Mouse (Mus musculus) embryo, embryonic 11 days (tissue): ENCODE results near the gene Grm8.
A peak's percentile ranks its signal among the peaks of the same experiment; 100 is the strongest.

ENCODE experiments used
- DNase-seq: peaks from one replicate; pipeline ENCODE4 v3.0.0-alpha.2; 2015

Gene Grm8

DNA sequence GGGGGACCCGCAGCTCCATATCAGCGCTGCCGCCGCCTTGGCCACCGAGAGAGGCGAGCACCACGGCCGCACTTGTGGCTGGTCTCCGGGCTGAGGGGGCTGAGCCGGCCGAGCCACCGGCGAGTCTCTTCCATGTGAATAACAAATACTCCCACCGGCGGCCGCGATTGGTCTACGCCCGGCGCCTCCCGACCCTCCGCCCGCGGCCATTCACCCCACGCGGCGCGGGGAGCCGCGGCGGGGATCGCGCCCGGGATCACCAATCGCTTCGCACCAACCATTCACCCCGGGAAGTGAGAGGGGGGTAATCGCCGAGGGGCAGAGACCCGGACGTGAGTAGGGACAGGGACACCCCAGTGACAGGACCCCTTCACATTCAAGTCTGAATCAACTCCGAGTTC, at the start of gene Grm8:
TSS of gene Grm8 (minus strand) at position 178 of the 401 bp plus-strand sequence.
- peak; percentile 72 for DNase-seq

GRCm38 (mm10) chr6:28169851-28170539, 35.0 kb upstream of the Grm8 start:
- no peak for DNase-seq

DNA sequence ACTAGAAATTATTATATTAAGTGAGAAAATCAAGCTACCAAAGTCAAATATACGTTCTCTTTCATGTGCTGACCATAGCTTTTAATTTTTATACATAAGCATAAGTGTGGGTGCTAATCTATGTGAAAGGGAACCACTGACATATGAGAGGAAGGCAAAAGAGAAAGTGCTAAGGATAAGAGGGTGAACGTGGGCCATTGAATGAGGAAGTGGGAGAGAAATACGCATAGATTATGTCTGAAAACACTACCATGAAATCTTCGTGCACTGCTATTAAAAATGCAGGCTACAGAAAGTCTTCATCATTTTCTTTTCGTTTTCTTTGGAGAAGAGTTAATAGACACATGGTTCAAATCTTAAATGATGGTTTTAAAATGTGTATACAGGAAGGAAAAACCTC, 25.4 kb upstream of the Grm8 start:
- no peak for DNase-seq

DNA sequence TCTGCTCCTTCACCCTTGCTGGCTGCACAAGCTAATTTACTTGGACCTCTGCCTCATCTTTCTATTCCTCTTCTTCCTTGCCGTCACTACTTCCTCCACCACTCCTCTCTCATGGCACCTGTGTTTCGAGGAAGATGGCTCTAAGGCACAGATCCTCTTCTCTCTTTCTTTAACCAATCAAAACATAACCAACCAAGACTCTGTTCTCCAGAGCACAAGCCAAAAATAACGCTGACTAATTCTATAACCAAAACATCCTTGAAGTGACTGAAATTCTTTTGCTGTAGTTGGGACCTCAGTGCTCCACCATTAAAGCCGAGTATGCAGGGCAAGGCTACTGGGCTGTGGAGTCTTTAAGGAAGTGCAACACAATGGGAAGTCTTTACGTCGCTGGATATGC, 11.5 kb upstream of the Grm8 start:
- DNase-seq = no peak

DNA sequence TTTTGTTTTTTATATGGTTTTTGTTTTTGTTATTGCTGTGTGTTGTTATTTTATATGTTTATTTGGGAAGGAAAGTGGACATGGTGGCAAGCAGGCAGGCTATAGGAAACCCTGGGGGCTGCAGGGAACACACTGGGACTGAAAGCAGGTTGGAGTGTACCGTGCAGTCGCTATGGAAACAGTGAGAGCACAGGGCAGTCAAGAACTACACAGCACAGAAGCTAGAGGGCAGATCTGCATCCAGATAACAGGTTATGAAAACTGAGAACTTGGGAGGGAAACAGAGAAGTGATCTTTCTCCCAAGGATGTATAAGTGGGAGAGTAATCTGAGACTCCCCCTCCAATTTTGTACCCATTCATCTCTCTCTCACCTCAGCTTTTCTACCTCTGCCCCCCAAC, 7.4 kb upstream of the Grm8 start:
- peak; percentile 37 for DNase-seq

DNA sequence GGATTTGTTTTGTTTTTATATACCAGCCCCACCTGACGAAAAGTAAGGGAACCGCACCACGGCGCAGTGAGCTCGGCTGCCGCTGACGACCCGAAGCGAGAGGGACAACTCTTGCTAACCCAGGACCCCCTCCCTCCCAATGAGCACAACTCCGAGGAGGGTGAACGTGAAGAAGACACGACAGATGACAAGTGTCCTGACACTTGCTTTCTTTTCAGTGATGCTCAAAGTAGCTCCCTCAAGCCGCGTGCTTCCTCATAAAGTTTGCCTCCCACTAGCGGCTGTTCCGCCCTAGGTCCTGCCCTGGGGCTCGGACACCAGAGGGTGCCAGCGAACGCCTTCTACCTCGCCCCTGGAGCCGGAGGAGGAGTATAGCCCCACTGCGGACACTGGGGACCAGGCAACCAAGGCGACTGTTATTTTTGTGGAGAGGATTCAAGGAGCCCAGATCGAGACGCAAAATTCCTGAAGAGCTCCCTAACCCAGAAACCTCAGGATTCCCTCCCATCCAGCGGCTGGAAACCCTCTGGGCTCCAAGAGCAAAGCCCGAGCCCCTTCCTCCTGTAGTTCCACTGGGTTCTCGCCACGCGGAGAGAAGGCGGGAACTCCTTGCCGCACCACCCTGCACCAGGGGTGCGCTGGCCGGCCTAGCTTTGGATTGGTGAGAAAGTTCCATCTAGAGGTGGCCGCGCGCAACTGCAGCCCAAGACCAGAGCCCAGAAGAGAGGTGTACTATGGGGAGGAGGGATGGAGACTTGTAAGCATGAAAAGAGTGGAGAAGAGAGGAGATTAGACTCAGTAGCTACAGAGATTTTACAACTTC, 644 bp upstream of the Grm8 start:
- peak; percentile 93 for DNase-seq

DNA sequence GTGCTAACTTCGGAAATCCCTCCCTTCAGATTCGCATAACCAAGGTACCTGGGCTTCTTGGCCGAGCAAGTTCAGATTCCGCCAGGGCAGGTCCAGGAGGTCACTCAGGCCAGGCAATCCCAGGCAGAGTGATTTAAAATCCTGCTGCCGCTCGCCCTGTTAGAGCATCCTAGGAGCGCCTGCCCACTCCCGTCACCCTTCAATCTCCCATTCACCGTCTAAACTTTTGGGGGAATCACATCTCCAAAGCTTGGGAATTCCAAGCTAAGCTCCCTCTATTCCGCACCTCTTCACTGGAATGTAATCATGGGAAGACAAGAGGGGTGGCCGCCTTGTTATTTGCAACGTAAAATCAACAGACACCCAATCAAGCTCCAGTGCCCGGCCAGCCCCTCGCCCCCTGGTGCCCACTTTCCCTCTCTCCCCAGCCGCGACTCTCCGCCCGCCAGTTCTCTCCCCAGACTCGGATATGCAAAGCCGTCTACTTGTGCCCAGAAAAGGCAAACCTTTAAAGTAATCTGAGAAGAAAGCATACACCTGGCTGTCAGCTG, 652 bp downstream of the Grm8 start:
- DNase-seq = peak; percentile 41

- DNase-seq = peak; percentile 21
Observed at GRCm38 (mm10) chr6:28133206-28134063, 1.5 kb downstream of the Grm8 start.

DNA sequence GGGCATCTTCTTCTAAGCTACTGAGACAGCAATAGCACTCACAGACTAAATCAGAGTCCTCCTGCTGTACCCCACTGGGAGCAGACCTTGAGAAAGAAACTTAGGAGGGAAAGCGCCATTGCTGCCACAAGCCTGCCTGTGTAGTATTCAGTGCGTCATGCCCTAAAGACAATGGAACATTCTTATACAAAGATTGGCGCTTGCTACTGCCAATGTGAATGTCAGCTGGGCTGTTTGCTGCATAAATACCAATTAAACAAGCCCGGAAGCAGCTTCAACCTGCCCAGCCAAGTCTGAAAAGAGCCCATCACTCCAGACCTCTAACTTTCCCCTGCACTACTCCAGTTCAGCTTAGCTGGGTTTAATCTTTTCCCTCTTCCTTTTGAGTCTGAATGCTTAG, 2.9 kb downstream of the Grm8 start:
- peak; percentile 13 for DNase-seq

GRCm38 (mm10) chr6:28128871-28129270, 6.1 kb downstream of the Grm8 start:
- no peak for DNase-seq

GRCm38 (mm10) chr6:28115519-28115918, 19.5 kb downstream of the Grm8 start:
- no peak for DNase-seq

- DNase-seq = no peak
Observed at GRCm38 (mm10) chr6:28114916-28115315, 20.1 kb downstream of the Grm8 start.

DNA sequence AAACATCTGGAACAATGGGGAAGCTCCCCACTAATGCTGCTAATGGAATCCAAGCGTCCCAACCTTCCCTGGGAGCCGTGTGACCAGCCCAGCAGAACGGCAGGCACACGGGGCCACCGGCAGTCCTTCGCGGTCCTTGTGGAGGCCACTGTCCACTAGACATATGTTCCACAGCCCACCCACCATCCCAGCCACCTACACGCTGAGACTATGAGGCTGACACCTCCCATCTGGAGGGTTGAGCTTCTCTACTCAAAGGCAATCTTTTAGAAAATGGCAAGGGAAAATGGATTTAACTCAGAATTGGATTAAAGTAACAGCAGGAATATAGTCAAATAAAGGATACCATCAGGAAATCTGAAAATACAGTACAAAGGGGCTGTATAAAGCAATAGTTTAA, 23.4 kb downstream of the Grm8 start:
- no peak for DNase-seq

- peak; percentile 12 for DNase-seq
Observed at GRCm38 (mm10) chr6:28102608-28103316, 32.2 kb downstream of the Grm8 start.

DNA sequence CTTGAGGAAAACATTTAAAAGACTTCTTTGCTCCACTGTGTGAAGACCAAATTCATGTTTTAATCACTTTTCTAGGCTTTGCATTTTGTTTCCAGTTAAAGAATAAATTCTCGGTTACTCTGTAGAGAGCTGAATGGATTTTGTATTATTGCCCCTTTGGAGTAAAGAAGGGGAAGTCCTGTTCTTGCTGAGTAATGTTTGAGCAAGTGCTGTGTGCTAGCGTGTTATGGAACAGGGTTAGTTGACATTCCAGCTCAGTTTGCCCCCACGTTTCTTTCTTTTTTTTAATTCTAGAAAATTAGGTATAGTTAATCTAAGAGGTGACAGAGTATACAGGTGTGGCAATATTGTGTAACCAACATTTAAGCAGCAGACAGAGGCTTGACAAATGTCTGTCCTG, 35.0 kb downstream of the Grm8 start:
- no peak for DNase-seq

DNA sequence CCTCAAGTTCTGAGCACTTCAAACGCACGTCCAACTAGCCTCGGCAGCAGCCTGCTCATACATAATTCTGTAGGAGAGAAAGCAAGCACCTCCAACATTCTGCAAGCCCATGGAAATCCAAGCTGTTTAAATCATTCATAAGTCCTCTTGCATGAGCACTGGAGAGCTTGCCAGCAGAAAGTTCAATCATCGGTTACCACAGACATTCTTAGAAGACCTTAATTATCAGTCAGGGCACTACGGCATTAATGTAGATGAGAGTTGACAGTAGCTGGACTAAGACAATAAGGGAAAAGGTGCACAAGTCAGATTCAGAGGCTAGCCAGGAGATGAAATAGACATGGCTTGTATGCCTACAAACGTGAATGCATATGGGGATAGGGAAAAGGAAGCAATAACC, 42.5 kb downstream of the Grm8 start:
- DNase-seq = no peak

GRCm38 (mm10) chr6:28091836-28092235, 43.1 kb downstream of the Grm8 start:
- no peak for DNase-seq

- DNase-seq = no peak
Observed at GRCm38 (mm10) chr6:28090981-28091380, 44.0 kb downstream of the Grm8 start.

DNA sequence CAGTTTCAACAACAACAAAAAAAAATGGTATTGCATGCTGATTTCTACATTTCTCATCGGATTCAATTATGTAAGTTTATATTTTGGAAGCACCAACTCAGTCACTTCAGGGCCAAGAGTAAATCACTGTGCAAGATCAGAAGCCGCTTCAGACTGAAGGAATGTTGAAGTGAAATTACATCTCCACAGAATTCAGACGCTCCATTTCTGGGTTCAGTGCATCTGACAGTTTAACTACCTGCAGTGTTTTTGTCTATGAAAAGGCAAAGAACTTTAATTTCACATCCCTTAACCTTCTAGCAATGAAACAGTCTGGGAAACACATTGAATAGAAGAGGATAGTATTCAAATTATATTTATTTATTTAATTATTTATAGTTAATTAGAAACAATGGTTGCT, 59.4 kb downstream of the Grm8 start:
- no peak for DNase-seq

DNA sequence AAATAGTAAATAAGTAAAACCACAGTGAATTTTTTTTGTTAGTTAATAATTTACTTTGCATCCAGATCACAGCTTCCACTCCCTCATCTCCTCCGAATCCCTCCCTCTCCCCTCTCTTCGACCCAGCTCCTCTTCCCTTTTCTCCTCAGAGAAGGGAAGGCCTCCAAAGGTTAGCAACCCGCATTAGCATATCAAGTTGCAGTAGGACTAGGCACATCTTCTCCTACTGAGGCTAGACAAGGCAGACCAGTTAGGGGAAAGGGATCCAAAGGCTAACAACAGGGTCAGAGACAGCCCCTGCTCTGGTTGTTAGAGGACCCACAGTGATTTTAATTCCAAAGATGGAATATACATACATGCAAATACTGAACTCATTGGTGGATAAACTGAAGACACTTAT, 60.5 kb downstream of the Grm8 start:
- DNase-seq = no peak

GRCm38 (mm10) chr6:28051966-28052365, 83.0 kb downstream of the Grm8 start:
- DNase-seq = no peak

- no peak for DNase-seq
Observed at GRCm38 (mm10) chr6:28042339-28042738, 92.6 kb downstream of the Grm8 start.

DNA sequence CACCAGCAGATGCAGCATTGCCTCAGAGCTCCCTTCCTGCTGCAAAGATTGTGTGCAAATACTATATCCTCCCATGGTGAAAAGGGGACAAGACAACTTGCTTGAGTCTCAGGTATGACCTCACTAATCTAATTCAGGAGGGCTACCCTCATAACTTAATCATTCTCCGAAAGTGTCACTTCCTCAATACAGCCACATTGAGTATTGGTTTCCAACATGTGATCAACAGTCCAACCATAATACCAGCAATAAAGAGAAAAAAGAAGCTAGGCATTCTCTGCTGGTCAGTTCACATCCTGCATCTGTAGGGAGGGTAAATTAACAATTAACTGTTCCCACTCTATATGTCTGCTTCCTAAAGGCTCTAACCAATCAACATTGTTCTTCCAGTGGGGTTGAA, 94.2 kb downstream of the Grm8 start:
- no peak for DNase-seq
